Mouse (Mus musculus): ENCODE results near the gene Rangrf.
"Not testable (repeated sequence)": the region's sequence is repeated elsewhere in the genome, so short reads cannot be mapped to it uniquely, and the experiment has no call there.

Rangrf gene

DNA sequence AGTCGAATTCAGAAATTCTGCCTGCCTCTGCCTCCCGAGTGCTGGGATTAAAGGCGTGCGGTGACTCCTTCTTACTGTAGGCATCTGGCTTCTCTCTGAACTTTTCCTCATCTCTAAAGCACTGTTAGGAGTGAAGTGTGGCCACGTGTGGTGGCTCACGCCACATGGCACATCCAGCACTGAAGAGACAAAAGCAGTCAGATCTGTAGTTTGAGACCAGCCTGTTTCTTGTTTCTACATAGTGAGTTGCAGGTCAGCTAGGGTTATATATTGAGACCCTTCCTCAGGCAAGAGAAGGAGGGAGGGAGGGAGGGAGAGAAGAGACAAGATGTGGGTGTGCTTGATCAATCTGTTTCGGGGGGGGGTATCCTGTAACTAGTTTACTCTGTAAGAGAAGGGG is at the start of gene Rangrf:
Gene Rangrf (minus strand): TSS at position 101 of the 400 bp plus-strand sequence.
- DNase-seq (ENCODE audit: low spot score in 2 of 2): no peak

DNA sequence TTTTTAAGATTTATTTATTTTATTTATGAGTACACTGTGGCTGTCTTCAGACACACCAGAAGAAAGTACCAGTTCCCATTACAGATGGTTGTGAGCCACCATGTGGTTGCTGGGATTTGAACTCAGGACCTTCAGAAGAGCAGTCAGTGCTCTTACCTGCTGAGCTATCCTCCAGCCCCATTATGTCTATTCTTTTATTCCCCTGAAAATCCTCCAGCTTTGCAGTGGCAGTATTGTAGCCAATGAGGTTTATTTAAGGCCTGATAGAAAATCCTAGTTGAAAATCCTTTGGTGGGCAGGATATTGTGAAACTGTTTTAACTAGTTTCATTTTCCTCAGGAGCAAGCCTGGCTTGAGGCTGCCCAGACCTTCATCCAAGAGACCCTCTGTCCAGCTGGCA is 45.7 kb upstream of the Rangrf start:
- DNase-seq (ENCODE audit: low spot score in 2 of 2): no peak

DNA sequence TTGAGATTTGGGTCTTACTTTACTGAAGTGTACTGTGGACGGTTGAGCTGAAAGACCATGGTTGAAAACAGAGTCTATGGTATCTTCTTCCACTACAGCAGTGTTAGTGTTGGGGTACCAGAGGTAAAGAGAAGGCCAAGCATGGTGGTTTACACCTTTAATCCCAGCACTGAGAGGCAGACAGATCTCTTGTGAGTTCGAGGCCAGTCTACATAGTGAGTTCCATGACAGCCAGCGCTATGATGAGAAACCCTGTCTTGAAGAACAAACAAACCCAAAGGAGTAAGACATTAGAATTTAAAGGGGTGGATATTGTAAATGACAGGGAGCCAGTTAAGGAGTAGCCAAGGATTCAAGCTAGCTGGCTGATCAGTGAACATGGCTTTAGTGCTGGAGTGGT is 41.8 kb upstream of the Rangrf start:
- no peak for DNase-seq (ENCODE audit: low spot score in 2 of 2)

DNA sequence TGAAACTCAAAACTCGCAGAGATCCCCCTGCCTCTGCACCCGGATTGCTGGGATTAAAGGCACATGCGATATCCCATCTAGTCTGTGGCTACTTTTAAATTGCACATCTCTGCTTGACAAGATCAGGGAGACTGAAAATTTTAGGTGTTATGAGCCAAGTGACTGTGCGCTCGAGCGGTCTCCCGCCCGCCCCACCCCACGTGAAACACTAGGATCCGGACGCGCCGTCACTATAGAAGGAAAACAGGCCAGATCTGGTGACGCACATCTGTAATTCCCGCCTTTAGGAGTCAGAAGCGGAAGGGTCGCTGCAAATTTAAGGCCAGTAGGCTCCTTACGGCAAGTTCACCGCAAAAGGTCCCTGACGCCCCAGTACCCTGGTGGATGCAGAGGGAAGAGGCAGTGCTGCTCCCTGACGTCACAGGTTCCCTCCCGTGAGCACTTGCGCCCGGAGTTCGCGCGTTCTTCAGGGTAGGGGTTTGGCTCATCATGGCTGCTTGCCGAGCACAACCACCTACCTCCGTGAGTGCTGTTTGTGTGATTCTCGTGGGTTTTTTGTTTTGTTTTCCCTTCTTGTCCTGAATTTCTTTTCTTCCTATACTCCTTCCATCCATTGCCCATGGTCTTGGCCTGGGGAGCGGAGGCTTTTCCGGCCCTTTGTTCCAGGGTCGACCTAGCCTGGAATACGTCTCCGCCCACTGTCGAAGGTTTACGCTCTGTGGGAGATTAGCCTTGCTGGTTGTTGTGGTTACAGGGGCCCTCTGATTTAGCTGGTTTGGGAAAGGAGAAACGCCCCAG is 40.9 kb upstream of the Rangrf start, which contains the start of gene Ctc1:
Gene Ctc1 (plus strand): TSS at position 268 of the 798 bp plus-strand sequence.
- DNase-seq (ENCODE audit: low spot score in 2 of 2): peak; percentile 82 to 88

DNA sequence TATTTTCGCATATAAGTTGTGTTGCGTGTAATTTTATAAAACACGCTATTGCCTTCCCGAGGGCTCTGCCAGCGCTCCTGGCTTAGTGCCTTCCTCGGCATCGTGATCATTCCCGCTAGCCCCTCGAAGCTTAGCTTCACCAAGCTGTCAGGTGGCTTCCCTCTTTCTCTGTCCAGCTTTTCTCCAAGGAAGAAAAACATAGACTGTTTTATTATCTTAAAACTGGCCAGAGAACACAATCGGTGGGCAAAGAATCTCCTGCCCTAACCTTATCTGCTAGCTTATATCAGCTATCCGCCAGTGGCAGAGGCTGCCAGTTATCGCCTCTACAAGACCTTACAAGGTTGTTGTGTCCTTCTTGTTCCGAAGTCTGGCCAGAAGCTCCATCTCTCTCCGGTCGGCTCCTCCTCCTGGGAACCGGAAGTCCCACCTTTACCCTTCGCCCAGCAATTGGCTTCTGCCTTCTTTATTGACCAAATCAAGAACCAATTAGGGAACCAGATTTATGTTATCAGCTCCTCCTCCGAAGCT is 37.2 kb upstream of the Rangrf start:
- DNase-seq (ENCODE audit: low spot score in 2 of 2): peak; percentile 78 to 80

- not testable (repeated sequence) for DNase-seq (ENCODE audit: low spot score in 2 of 2)
Measured at GRCm38 (mm10) chr11:69011445-69011844, 36.5 kb upstream of the Rangrf start.

GRCm38 (mm10) chr11:69010400-69011323 is 35.7 kb upstream of the Rangrf start:
- DNase-seq (ENCODE audit: low spot score in 2 of 2): no peak

GRCm38 (mm10) chr11:69009508-69009907 is 34.5 kb upstream of the Rangrf start:
- no peak for DNase-seq (ENCODE audit: low spot score in 2 of 2)

GRCm38 (mm10) chr11:69008182-69009121 is 33.5 kb upstream of the Rangrf start, which contains the start of gene Pfas:
TSS of gene Pfas (minus strand) at chr11:69008460.
- DNase-seq (ENCODE audit: low spot score in 2 of 2): peak; percentile 86 to 94

DNA sequence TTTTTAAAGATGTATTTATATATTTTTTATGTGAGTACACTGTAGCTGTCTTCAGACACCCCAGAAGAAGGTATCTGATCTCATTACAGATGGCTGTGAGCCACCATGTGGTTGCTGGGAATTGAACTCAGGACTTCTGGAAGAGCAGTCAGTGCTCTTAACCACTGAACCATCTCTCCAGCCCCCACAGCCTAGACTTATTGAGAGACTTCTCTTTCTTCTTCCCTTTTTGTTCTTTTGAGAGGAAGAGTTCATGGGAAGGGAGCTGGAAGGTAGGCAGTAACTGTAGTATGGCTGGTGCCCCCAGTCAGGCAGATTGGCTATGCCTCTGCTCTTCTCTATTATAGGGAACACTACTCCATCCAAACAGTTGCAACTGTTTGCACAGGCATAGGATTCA is 31.6 kb upstream of the Rangrf start:
- DNase-seq (ENCODE audit: low spot score in 2 of 2): not testable (repeated sequence)

- no peak for DNase-seq (ENCODE audit: low spot score in 2 of 2)
Measured at GRCm38 (mm10) chr11:69005193-69005592, 30.2 kb upstream of the Rangrf start.

DNA sequence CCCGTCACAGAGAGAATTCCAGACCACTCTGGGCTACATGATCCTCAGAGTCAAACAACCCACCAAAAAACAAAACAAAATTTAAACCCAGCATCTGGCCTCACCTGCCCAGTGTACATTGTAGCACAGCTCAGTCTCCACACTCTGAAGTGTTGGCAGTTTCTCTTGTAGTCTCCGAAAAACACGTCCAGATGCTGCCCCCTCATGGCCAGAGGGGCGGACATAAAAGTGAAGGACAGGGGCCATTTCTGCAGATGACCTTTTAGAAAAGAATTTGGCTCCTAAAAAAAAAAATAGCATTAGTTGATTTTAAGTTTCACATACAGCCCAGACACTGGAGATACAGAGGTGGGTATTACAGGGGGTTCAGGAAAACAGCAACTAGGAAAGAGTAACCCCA is 28.6 kb upstream of the Rangrf start:
- DNase-seq (ENCODE audit: low spot score in 2 of 2): no peak

- DNase-seq (ENCODE audit: low spot score in 2 of 2): not testable (repeated sequence)
Measured at GRCm38 (mm10) chr11:69002782-69003181, 27.8 kb upstream of the Rangrf start.

- DNase-seq (ENCODE audit: low spot score in 2 of 2): no peak
Measured at GRCm38 (mm10) chr11:68997080-68997479, 22.1 kb upstream of the Rangrf start.

DNA sequence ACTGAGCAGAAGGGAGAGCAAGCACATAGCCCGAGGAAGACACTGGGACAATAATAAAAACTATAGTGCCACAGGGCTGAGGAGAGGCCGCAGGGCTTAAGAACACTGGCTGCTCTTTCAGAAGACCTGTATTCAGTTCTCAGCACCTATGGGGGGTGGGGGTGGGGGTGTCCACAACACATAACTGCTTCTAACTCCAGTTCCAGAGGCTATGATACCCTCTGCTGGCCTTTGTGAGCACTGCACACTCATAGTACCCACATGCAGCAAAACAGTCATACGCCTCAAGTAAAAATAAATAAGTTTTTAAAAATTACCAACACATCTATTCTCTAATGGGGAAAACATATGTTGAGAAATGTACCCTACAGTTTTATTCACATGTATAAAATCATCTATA is 19.4 kb upstream of the Rangrf start:
- DNase-seq (ENCODE audit: low spot score in 2 of 2): no peak

GRCm38 (mm10) chr11:68993122-68993521 is 18.1 kb upstream of the Rangrf start:
- no peak for DNase-seq (ENCODE audit: low spot score in 2 of 2)

DNA sequence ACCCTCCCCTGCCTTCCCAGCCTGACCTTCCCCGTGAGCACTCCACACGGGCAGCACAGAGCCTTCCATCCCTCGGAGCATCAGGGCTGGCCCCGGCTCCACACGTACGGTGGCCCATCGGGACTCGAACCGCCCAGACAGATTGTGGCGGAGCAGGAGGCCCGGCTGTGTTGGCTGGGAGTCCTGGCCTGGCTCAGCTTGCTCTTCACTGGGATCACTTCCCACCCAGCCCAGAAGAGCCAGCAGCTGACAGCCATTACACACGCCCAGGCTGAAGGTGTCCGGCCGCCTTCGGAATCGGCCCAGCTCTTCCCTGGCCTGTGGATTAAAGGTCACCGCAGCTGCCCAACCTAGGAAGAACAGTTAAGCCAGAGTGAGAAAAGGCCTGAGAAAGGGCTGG is 13.4 kb upstream of the Rangrf start:
- DNase-seq (ENCODE audit: low spot score in 2 of 2): peak in 1 of 2 experiments; percentile 37

- DNase-seq (ENCODE audit: low spot score in 2 of 2): no peak
Measured at GRCm38 (mm10) chr11:68987365-68987882, 12.4 kb upstream of the Rangrf start.

DNA sequence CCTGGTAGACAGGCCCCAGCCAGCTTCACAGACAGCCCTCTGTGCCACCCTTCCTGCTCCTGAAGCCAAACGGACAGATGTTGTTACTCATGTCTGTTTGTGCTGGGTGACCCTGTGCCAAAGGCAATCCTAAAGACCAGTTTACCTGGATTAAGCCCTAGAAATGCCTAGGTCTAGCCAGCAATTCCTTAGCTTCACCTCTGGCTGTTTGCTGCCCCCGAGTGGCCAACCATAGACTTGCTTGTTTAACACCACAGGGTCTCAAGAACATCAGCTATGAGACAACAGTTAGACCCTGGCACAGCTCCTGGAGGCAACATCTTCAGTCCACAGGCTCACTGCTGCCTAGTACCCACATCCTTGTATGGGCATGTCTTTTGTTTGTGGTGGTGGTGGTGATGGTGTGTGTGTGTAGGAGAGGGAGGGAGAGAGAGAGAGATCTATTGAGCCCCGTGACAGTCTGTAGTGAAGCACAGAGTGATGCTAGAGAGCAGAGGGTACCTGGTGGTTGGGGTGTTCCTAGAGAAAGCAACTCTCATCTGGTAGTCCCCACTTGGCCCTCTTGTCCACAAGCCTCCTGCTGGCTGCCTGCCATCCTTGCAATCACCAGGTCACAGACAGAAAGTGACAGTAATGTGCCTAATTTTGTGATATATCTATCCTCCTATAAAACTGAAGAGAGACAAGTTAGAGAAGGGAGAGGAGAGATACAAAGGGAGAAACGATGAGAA is 7.8 kb upstream of the Rangrf start:
- DNase-seq (ENCODE audit: low spot score in 2 of 2): peak; percentile 45 to 78

GRCm38 (mm10) chr11:68980919-68981318 is 5.9 kb upstream of the Rangrf start:
- DNase-seq (ENCODE audit: low spot score in 2 of 2): no peak

All from urinary bladder, postnatal 4 days (tissue).